Mouse (Mus musculus): Measurements from ENCODE around the gene Gusb.

GRCm38 (mm10) chr5:129941495-129942045, 61.3 kb downstream of the Gusb start, which contains the start of gene Vkorc1l1:
- TF ChIP-seq POLR2A (IDR thresholded peaks at IDR 0.05; ENCODE audit: borderline replicate concordance, insufficient read depth, low read length), result no peak
- no peak for TF ChIP-seq CTCF (IDR thresholded peaks at IDR 0.05; ENCODE audit: borderline replicate concordance, insufficient read depth, low read depth, low read length)

All from cerebellum, adult 2 months (tissue).